Mouse (Mus musculus) embryonic facial prominence, embryonic 11.5 days (tissue): Measurements from ENCODE around the gene Rad23b. TPM values are rescaled to one million over a fixed set of nuclear protein-coding genes. Genes with fewer than 3 reads are reported as not detected.
A peak's percentile ranks its signal among the peaks of the same experiment; 100 is the strongest.

Experiments used
- ATAC-seq: fragments of 200-750 bp; cut with Nextera tagmentation; replicated peaks from 2 replicates; pipeline ENCODE4 v1.8.0; 2017; ENCODE audit warnings: low read depth; ENCODE audit not compliant: insufficient number of reproducible peaks, low FRiP score, low TSS enrichment
- DNase-seq: peaks from one replicate; pipeline ENCODE4 v3.0.0-alpha.2; 2015; ENCODE audit warnings: low spot score
- H3K27ac ChIP-seq: fragments of 300-500 bp; sonication (generic); replicated peaks from 2 replicates; pipeline ENCODE4 v1.5.1; 2014; ENCODE audit warnings: mild to moderate bottlenecking, low read depth, low read length, control low read depth
- H3K27me3 ChIP-seq: fragments of 300-500 bp; sonication (generic); 2 replicates; pipeline ENCODE4 v1.6.1; 2014; ENCODE audit warnings: mild to moderate bottlenecking, low read length, moderate library complexity, mixed read lengths; ENCODE audit not compliant: control insufficient read depth, insufficient read depth
- H3K36me3 ChIP-seq: fragments of 300-500 bp; sonication (generic); replicated peaks from 2 replicates; pipeline ENCODE4 v1.6.1; 2014; ENCODE audit warnings: low read depth, mild to moderate bottlenecking, low read length, moderate library complexity, mixed read lengths; ENCODE audit not compliant: control insufficient read depth, insufficient read depth
- H3K4me1 ChIP-seq: fragments of 300-500 bp; sonication (generic); 2 replicates; pipeline ENCODE4 v1.6.1; 2014; ENCODE audit warnings: low read length, mixed read lengths; ENCODE audit not compliant: control insufficient read depth, insufficient read depth
- H3K4me2 ChIP-seq: fragments of 300-500 bp; sonication (generic); 2 replicates; pipeline ENCODE4 v1.6.1; 2014; ENCODE audit warnings: low read depth, mild to moderate bottlenecking, control low read depth, low read length, moderate library complexity
- H3K4me3 ChIP-seq: fragments of 300-500 bp; sonication (generic); 2 replicates; pipeline ENCODE4 v1.5.1; 2014; ENCODE audit warnings: low read depth, low read length, control low read depth
- H3K9ac ChIP-seq: fragments of 300-500 bp; sonication (generic); replicated peaks from 2 replicates; pipeline ENCODE4 v1.6.1; 2014; ENCODE audit warnings: mild to moderate bottlenecking, control low read depth, low read length
- H3K9me3 ChIP-seq: fragments of 300-500 bp; sonication (generic); replicated peaks from 2 replicates; pipeline ENCODE4 v1.6.1; 2016; ENCODE audit warnings: mild to moderate bottlenecking, low read length, inconsistent platforms, mixed read lengths; ENCODE audit not compliant: control insufficient read depth
- WGBS: fragments of 180-500 bp; shearing (Covaris S2); extraction: QIAGEN DNeasy Blood & Tissue Kit; methylation state at CpG from one replicate; pipeline ENCODE4 v1.1.7; 2014; 5-methylcytosine and 5-hydroxymethylcytosine counted together
- polyA plus RNA-seq: library from polyadenylated mRNA; unstranded; fragments of >200 nt; fragmentation: Nextera tagmentation; extraction: Ambion mirVana; gene quantifications from 2 replicates; pipeline ENCODE4 v1.2.1, GENCODE M21; 2014

The Rad23b gene
- polyA plus RNA-seq, 1 experiment from 2014 or later, result 123 TPM

GRCm38 (mm10) chr4:55348759-55349451, 938 bp upstream of the Rad23b start:
- Histone ChIP-seq H3K9me3 (no peaks in the 10 kb centered on the region), H3K36me3 (no peaks in the 10 kb centered on the region), H3K4me2 (peak overlapping the region; percentile 40), H3K9ac (peak overlapping the region; percentile 55), H3K27me3 (no peaks in the 10 kb centered on the region), H3K4me3 (peak overlapping the region; percentile 92), H3K27ac (peak overlapping the region; percentile 74), H3K4me1 (no peaks in the 10 kb centered on the region)
- no peak for DNase-seq
- WGBS, result 9% methylated on average over 12 of the region's 12 CpGs
- peak; percentile 1; the same call in 1 of the 2 replicates for ATAC-seq

- H3K27ac ChIP-seq, result peak overlapping the region; percentile 85
- peak overlapping the region; percentile 91 for H3K9ac ChIP-seq
- H3K4me1 ChIP-seq, result no peaks in the 10 kb centered on the region
- no peaks in the 10 kb centered on the region for H3K9me3 ChIP-seq
- peak overlapping the region; percentile 92 for H3K4me3 ChIP-seq
- peak; percentile 49 for ATAC-seq
- under 1% methylated on average over 59 of the region's 66 CpGs for WGBS
- peak overlapping the region; percentile 46 for H3K4me2 ChIP-seq
- no peaks in the 10 kb centered on the region for H3K27me3 ChIP-seq
- peak; percentile 60 for DNase-seq
- H3K36me3 ChIP-seq, result no peaks in the 10 kb centered on the region
Measured at GRCm38 (mm10) chr4:55350219-55350931, 532 bp downstream of the Rad23b start.

GRCm38 (mm10) chr4:55351037-55351436, 1.2 kb downstream of the Rad23b start:
- Histone ChIP-seq H3K27me3 (no peaks in the 10 kb centered on the region), H3K4me1 (no peaks in the 10 kb centered on the region), H3K4me2 (peak overlapping the region; percentile 46), H3K9ac (peak overlapping the region; percentile 91), H3K4me3 (peak overlapping the region; percentile 92), H3K9me3 (no peaks in the 10 kb centered on the region), H3K27ac (no peak overlapping the region), H3K36me3 (no peaks in the 10 kb centered on the region)
- ATAC-seq (no peak), DNase-seq (peak; percentile 11)
- 11% methylated on average over 12 of the region's 12 CpGs for WGBS

- DNase-seq (no peak), ATAC-seq (no peak)
- Histone ChIP-seq H3K4me1 (no peaks in the 10 kb centered on the region), H3K36me3 (no peaks in the 10 kb centered on the region), H3K4me3 (no peak overlapping the region), H3K27ac (no peak overlapping the region), H3K9ac (no peak overlapping the region), H3K9me3 (no peaks in the 10 kb centered on the region), H3K27me3 (no peaks in the 10 kb centered on the region), H3K4me2 (0 out of 2 replicates have a peak overlapping the region, but pooled peaks have one; percentile 10)
Measured at GRCm38 (mm10) chr4:55351860-55352259, 2.0 kb downstream of the Rad23b start.

GRCm38 (mm10) chr4:55354038-55354437, 4.2 kb downstream of the Rad23b start:
- Histone ChIP-seq H3K36me3 (no peaks in the 10 kb centered on the region), H3K9me3 (no peaks in the 10 kb centered on the region), H3K4me1 (no peaks in the 10 kb centered on the region), H3K4me3 (no peak overlapping the region), H3K27me3 (no peaks in the 10 kb centered on the region), H3K27ac (no peak overlapping the region), H3K4me2 (no peak overlapping the region), H3K9ac (no peak overlapping the region)
- 92% methylated on average over 1 of the region's 1 CpGs for WGBS
- ATAC-seq, result no peak
- DNase-seq, result no peak

- no peaks in the 10 kb centered on the region for H3K27me3 ChIP-seq
- no peaks in the 10 kb centered on the region for H3K36me3 ChIP-seq
- ATAC-seq, result no peak
- H3K27ac ChIP-seq, result no peak overlapping the region
- no peak overlapping the region for H3K4me3 ChIP-seq
- WGBS, result 94% methylated on average over 1 of the region's 1 CpGs
- no peak for DNase-seq
- H3K9ac ChIP-seq, result no peak overlapping the region
- no peaks in the 10 kb centered on the region for H3K4me1 ChIP-seq
- H3K9me3 ChIP-seq, result no peaks in the 10 kb centered on the region
- H3K4me2 ChIP-seq, result no peak overlapping the region
Measured at GRCm38 (mm10) chr4:55355845-55356244, 6.0 kb downstream of the Rad23b start.

GRCm38 (mm10) chr4:55356726-55357125, 6.9 kb downstream of the Rad23b start:
- H3K9ac ChIP-seq, result no peak overlapping the region
- ATAC-seq (no peak), DNase-seq (no peak)
- 93% methylated on average over 3 of the region's 3 CpGs for WGBS
- no peaks in the 10 kb centered on the region for H3K36me3 ChIP-seq
- H3K27ac ChIP-seq, result no peak overlapping the region
- H3K4me1 ChIP-seq, result no peaks in the 10 kb centered on the region
- H3K4me3 ChIP-seq, result no peak overlapping the region
- no peak overlapping the region for H3K4me2 ChIP-seq
- H3K27me3 ChIP-seq, result no peaks in the 10 kb centered on the region
- H3K9me3 ChIP-seq, result no peaks in the 10 kb centered on the region

- 97% methylated on average over 4 of the region's 4 CpGs for WGBS
- no peaks in the 10 kb centered on the region for H3K36me3 ChIP-seq
- DNase-seq (no peak), ATAC-seq (no peak)
- H3K4me1 ChIP-seq, result no peaks in the 10 kb centered on the region
- H3K27ac ChIP-seq, result no peak overlapping the region
- H3K27me3 ChIP-seq, result no peaks in the 10 kb centered on the region
- H3K9me3 ChIP-seq, result no peaks in the 10 kb centered on the region
- no peak overlapping the region for H3K4me2 ChIP-seq
- H3K9ac ChIP-seq, result no peak overlapping the region
- no peak overlapping the region for H3K4me3 ChIP-seq
Measured at GRCm38 (mm10) chr4:55363866-55364265, 14.0 kb downstream of the Rad23b start.
